Mouse (Mus musculus) cerebellum, adult 9-10 months (tissue): Measurements from ENCODE around the gene A830031A19Rik.

Experiments
- DNase-seq: peaks from one replicate; pipeline ENCODE4 v3.0.0; 2022

A830031A19Rik gene

DNA sequence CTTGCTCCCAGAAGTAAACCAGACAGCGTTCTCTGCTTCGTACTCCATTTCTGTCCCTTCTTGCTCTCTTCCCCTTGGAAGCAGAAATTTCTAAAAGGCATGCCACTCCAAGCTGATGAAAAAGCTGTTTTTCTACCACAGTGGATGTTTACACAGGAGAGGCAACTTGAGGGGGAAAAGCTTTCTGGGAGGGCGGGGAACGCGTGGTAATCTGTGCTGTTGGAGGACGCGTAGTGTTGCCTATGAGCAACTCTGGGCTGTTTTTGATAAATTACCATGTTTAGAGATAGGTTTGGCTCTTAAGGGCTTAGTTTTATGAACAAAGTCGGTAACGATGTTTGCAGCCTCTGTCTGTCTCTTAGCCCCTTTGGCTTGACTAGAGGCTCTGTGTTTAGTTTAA lies 20.4 kb upstream of the A830031A19Rik start:
- DNase-seq: no peak

DNA sequence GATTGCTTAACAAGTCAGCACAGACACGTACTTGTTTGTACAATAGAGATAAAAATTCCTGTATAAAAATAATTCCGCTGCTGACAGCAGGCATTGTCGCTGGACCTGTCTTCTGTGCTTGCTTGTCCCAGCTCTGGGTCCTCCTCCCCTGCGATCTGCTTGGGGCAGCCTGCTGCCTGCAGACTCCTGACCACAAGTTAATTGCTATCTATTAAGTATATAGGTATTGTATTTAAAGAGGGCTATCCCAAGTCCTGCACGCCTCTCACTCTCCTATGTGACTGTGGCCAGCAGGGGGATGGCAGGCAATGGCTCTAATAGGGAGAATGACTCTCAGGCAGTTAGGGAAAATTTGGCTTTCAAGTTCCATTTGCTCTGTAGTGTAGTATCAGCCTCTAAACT lies 19.2 kb upstream of the A830031A19Rik start:
- DNase-seq: no peak

DNA sequence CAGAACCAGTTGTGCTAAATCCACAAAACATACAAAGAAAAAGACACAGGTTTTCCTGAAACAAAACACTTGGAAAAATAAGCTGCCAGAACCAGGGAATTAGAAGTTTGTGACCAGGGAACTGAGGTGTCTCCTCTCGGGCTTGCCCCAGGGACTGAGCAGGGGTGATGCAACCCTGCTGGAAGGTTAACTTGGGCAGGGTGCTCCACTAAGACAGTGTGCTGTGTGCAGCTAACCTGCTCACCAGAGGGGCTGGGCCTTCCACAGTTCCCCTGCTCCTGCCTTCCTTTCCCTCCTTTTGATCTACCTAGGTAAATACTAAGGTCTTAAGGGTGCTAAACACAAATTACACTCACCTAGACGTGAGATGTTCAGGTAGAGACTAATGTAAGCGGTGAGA lies 17.8 kb upstream of the A830031A19Rik start:
- DNase-seq: no peak

DNA sequence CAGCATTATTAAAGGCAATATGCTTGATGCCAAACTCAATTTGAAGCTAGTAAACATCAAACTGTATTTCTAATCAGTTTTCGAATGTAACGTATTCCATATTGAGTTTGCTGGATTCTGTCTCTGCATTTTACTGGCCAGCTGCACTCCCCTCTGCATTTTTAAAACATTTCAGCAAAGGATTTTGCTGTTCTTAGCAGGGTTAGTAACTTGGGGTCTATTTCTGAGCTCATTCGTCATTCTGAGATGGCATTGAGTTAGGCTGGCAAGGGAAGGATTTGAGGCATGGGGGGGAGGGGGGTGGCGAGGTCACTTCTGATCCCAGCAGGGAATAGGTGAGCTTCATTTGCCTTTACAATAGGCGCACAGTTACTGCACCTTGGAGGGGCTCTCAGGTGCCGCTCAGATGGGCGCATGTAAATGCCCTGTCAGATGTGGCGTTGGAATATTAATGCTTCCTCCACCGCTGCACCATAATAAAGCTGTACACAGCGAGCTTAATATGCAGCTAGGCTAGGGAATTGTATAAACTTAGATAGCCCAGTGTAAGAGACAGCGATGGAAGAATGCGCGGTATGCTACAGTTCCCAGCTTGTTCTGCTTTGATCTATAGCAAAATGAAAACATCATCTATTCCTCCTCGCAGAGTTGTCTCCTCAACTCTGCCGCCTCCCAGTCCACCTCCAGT lies 16.7 kb upstream of the A830031A19Rik start:
- DNase-seq: no peak

DNA sequence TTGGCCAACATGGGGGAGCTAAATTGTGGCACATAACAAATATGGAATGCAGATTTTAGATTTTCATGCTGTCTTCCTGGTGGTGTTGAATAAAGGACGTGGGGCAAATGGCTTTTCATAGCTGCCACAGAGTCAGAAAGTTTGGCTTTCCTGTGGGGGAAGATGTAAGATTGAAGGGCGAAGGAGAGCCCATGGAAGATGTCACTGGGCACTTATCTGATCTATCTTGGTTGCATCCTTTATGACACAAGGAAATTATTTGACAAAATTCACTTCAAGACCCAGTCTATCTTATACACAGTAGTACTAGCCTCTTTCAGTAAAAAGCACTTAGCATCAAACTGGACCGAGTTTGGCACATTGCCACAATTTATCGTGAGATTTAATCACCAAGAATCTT lies 15.6 kb upstream of the A830031A19Rik start:
- DNase-seq: no peak

DNA sequence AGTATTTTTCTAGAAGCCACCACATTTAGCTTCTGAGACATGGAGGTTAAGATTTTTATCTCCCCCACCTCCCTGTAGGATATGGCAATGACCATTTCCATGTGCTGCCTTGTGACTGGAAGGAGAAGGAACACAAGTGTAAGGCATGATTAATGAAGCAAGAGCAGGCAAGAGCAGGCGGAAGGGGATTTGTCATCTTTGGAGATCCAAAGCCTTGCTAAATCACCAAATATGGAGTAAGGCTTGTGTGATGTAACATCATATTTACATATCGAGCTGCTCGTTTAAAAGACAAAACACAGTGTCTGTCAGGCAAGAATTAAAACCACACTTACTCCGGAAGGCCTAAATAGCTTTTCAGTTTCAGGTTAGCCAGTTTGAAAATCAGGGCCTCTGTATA lies 12.2 kb upstream of the A830031A19Rik start:
- no peak for DNase-seq

DNA sequence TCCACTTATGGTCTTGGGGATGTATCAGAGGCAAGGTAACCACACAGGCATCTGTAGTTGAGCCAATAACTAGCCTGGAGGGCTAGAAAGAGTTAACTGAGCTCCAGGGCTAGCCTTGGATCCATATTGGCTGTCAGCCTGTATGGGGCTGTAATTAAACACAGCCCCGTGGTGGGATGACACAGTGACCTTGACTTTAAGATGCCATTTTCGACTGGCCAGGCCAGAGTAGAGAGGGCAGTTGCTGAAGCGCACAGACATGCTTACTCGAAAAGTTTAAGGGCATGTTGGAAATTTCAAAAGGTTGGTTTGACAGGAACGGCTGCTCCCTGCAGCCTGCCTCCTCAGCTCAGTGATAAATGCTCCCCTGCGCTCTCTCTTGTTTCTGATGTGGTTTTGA lies 11.1 kb upstream of the A830031A19Rik start:
- no peak for DNase-seq

DNA sequence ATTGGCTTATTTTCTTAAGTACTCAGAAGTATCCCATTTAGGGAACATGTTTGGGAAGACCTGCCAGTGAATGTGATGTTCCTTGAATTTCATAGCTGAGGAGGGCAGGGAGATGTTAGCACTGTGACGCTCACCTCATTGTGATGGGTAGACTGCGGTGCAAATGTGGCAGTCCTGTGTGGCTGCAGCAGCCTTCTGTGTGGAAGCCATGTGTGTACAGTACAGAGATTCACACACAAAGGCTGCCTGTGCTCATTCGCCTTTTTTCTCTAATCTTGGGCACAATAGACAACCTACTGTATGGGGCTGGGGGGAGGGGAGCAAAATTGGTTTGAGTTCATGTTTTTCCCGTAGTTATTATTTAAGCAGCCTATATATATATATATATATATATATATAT lies 9.7 kb upstream of the A830031A19Rik start:
- no peak for DNase-seq

DNA sequence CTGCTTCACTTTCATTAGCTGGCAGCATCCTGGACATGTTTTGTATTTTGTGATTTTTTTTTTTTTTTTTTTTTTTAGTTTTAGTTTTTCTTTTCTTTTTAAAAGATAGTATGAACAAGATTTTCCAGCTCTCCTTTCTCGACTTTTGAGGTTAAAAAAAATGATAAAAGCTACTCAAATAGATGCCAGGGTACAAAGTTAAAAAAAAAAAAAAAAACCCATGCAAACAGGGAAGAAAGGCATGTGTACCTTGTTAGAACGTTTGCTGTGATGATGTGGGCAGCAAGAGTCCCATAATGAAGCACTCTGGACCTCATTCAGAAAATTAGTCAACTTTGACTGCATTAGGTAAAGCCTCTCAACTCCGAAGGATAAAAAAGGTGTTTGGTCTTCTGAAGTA lies 9.2 kb upstream of the A830031A19Rik start:
- no peak for DNase-seq

DNA sequence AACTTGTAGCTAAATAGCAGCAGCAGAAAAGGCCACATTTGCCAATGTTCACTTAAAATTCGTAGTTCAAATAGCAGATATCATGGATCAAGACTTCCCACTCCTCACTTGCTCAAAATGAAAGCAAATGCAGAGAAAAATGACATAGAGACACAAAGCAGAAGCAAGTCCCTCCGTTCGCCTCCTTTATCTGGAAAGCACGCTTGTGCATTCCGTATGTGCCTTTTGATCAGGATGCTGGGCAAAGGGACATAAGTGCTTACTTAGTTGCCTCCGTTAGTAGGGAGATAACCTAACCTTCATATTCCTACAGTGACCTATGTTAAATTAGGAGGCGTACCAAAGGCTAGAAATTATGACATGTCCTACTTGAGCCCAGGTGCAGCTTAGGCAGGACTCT lies 8.6 kb upstream of the A830031A19Rik start:
- DNase-seq: no peak

DNA sequence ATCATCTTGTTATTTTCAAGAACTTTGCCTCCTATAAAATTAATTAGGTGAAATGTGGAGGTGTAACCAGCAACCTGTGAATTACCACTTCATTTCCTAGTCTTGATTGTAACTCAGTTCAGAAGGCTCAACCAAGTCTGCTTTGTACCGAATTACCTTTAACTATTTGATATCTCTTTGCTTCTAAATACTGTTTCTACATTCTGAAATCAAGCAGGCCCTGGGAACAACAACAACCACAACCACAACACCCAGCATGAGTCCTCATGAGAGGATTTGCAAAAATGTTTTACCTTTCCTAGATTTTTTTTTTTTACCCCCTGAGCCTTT lies 8.2 kb upstream of the A830031A19Rik start:
- no peak for DNase-seq

DNA sequence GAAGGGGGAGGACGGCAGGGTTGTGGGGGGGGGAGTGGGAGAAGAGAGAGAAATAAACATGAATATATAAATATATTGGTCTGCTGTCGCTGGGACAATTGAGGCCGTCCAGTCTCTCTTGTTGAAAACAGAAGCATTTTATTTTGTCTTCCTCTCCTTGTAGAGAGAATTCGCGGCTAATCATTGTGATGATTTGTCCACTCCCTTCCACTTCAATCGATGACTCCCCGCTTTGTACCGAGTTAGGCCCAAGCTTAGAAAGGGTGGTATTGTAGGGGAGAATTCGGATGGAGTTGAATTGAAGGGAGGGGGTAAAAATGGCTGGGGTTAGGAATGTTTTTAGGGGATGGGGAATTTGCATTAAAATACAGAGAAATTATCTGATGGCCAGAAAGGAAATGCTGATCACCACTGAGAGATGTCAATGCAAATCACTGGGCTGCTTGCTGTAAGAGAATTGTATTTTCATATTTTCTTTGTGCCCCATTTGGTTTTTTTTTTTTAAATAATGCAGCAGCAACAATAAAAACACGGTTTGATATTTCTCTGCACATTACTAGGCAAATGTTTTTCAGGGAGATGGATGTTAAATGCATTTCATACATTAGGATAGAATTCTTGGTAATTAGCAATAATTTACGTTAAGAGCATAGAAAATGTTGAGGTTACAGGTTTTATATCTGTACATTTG lies 7.7 kb upstream of the A830031A19Rik start:
- DNase-seq: no peak

DNA sequence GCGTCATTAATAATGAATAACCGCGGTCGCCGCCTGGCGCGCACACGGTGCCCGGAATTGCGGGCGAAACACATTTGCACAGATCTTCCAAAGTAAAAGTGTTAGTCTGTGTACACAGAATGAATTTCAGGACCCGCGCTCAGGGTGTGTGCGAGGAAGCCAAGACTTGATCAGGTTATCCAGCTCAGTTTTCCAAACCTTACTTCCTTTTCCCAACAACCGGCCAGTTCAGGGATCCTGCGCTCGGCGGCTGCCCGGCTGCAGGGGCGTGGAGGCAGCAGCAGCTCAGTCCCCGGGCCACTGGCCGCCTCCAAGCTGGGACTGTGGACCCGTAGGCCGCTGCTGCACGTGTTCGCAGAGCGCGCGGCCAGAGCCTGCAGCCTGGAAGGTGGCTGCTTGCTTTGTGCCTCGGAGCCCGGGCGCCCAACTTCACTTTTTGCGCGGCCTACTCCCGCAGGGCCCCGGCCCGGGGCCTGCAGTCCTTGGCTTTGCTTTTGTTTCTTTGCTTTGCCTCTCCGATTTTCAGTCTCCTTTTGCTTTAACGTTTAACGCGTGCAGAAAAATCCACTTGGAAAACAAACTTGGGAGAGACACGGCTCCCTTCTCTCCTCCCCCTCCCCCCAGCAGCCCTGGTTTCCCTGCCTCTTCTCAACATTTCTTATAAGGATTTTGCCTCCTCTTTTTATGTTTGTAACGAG lies 7.0 kb upstream of the A830031A19Rik start:
- DNase-seq: no peak

DNA sequence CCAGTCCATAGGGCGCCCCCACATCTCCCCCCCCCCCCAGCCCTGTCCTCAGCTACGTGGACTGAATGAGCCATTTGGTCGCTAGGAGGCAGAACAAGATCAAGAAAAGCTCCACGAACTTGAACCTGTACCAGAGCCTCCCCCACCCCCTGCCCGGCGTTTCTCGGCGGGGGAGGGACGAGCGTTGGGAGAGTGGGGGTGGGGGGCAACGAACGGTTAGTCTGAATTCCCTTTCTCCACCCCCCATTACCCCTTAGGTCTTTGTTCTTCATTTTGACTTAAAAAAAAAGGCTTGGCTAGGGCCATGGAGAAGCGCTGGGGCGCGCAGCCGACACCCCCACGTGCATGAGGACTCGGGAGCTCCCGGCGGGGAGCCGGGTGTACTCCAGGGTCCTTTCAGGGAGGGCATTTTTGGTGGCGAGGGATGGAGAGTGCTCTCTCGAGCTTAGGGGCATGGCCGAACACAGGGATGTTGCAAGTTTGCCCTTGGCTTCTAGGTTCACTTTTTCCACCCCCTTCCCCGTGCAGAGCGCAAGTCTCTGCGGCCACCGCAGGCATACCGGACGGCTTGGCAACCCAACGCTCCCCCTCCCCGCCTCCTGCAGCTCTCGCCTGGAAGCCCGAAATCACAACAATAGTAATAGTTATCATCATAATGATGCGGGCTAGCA lies 6.3 kb upstream of the A830031A19Rik start:
- peak; percentile 15 for DNase-seq

DNA sequence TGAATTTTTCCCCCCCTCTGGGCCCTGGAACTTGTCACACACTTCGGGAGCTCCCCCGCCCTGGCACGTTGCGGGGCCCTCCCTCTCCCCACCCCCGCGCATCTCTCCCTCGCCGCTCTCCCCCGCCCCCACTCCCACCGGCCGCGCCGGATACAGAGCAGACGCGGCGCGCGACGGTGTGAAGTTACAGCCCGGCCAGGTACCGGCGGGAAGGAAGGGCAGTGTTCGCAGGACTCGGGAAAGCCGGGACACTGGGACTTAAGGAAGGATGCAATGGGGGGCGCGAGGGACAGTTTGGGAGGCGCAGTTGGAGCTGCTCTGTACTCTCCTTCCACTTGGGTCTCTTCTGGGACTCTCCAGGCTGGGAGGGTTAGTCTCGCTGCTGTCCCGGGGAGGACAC lies 5.7 kb upstream of the A830031A19Rik start:
- DNase-seq: no peak

DNA sequence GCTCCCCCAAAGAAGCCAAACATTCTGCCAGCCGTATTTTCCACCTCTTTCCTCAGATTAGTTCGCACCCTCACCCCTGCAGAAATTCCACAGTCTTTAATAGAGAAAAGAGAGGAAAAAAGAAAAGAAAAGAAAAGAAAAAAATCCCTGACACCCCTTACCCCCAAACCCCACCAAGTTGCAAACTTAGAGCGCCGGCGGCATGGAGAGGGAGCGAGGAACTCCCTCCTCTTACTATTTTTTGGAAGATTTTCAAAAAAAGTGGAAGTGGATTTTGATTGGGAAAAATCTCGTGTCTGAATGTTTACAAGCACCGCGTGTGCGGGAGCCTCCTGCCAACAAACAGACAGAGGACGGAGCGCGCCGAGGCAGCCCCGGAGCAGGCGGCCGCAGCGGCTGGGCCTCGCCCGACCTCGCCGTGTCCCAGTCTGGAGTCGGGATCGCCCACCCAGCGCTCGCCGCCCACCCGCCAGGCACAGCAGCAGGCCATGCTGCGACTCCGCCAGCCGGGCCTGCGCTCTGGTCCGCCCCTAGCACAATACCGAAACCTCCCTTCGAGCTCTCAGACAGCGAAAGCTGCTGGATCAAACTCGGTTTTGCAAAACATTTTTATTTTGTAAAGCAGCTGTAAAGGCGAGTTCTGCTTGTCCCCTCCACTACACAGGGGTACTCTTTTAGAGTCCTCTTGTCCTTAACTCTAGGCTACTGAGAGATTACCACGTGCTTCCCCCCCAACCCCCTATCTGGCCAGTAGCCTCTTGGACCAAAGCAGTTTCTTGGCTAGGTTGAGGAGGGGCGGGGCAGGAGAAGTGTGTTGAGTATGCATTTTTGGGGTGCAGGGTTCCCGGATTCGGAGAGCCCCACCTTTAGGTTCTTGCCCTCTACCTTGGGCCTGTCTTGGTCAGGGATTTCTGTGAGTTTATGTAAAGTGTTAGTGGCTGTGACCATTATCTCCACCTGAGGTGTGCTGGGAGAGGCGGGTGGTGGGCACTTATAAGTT lies 4.8 kb upstream of the A830031A19Rik start:
- no peak for DNase-seq

DNA sequence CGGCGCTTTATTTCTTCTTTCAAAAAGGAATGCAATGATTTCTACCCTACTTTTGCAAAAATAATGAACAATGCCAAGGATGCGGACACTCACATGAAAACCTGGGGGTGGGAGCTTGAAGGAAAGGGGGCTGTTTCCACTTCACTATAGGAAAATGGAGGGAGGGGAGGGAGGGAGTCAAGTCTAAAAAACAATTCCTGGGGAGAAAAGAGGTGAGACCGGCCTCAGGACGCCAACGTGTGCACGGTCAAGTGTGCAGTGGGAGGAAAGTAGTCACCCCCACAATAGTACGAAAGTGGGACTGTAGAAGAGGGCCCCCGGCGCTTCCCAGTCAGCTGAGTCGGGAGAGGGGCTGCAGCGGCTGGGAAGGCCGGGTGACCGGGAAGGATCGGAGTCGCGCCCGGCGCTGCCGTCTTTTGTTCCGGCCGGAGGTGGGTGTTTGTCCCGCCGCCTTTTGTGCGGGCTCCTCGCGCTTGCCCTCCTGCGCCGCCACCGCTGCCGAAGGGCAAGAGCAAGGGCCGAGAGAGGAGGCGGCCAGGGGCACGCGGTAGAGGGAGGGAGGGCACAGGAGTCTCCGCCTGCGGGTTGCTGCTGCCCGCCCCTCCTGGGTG lies 4.0 kb upstream of the A830031A19Rik start:
- DNase-seq: no peak

DNA sequence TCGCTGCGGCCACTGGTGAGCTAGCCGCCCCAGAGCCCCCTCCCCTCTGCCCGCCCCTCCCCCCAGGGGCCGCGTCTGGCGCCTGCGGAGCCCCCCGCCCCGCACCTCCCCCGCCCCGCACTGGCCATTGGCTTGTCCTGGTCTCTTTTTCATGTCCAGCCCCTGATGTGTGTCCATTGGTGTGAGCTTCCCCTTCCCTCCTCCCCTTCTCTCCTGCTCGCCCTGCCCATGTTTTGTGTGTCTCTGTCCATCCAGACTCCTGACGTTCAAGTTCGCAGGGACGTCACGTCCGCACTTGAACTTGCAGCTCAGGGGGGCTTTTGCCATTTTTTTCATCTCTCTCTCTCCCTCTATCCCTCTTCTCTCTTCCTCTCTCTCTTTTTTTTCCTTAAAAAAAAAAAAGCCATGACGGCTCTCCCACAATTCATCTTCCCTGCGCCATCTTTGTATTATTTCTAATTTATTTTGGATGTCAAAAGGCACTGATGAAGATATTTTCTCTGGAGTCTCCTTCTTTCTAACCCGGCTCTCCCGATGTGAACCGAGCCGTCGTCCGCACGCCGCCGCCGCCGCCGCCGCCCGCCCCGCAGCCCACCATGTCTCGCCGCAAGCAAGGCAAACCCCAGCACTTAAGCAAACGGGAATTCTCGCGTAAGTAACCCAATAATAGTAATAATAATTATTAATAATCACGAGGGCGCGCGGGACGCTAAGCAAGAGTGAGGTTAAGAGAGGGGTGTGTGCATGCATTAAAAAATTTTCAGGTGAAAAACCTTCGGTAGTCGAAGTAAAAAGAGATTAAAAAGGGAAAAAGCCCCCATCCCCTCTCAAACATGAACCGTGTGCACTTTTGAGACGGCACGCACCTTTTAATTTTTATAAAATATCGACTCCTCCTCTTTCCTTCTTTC lies 3.2 kb upstream of the A830031A19Rik start, which contains the start of gene Bcl11a:
Gene Bcl11a (plus strand): TSS at position 262 of the 911 bp plus-strand sequence.
- no peak for DNase-seq

DNA sequence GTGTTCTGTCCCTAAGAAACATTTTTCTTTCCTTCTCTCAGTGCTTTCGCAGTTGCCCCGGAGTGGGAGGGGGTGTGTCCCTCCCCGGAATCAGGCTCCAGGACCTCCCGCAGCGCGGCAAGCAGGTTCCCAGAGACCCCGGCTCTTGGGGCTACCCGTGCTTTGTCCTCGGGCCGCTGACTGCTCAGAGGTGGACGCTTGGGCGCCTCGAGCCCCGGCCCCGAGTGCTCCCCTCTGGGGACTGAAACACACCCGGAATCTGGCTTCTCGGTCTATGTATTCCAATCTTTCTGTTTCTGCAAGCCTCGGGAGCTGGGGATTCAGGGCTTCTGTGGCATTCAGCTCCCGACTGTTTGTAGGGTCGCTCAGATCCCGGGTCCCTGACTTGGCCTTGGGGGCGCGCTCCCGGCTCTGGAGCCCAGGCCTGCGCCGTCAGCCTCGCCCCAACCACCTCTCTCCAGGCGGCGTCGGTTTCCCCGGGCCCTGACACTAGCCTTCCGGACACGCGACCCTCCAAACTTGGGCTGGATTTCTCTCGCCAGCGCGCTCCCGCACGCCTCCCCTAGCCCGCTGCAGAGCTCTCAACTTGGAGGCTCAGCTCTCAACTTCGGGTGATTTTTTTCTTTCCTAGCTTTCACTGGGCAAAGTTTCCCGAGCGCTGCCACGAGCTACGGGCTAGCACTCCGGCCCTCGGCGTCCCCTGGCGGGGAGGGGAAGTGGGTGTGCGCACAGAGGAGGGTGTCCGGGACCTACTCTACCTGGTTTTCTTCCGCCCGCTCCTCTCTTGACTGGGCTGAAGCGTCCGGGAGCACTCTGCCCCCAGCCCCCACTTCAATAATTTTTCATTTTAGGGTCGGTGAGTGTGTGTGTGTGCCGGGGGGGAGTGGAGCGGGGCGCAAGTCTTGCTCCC lies 2.2 kb upstream of the A830031A19Rik start:
- DNase-seq: no peak
